Mouse (Mus musculus) MEL (cell line): ENCODE results near the gene Gm21854.
"Not testable (repeated sequence)": the region's sequence is repeated elsewhere in the genome, so short reads cannot be mapped to it uniquely, and the experiment has no call there.

Source experiments
- CTCF ChIP-seq, 3 experiments: IDR thresholded peaks in 2 of 3; conservative IDR thresholded peaks in 1 of 3; 2 replicates each; pipeline ENCODE4 v1.5.1; 2011 to 2012; ENCODE audit warnings: low read length in 3 of 3, low read depth in 2 of 3, mild to moderate bottlenecking in 2 of 3, improper control_type of control experiment in 1 of 3, inconsistent platforms in 1 of 3, mixed read lengths in 1 of 3, moderate library complexity in 1 of 3; ENCODE audit not compliant: control insufficient read depth in 1 of 3, insufficient read depth in 1 of 3, poor library complexity in 1 of 3, severe bottlenecking in 1 of 3
- E2F4 ChIP-seq: IDR thresholded peaks from 2 replicates; pipeline ENCODE4 v1.6.1; 2011; ENCODE audit warnings: low read depth, low read length, improper control_type of control experiment, borderline replicate concordance
- MAFK ChIP-seq: IDR thresholded peaks from 2 replicates; pipeline ENCODE4 v1.6.1; 2011; ENCODE audit warnings: low read depth, mild to moderate bottlenecking, low read length, improper control_type of control experiment, borderline replicate concordance
- POLR2A ChIP-seq, 2 experiments: IDR thresholded peaks; 2 replicates each; pipeline ENCODE4 v1.6.1; 2011 to 2012; ENCODE audit warnings: low read length in 2 of 2, mild to moderate bottlenecking in 2 of 2, control low read depth in 1 of 2, improper control_type of control experiment in 1 of 2, low read depth in 1 of 2, moderate library complexity in 1 of 2; ENCODE audit not compliant: control insufficient read depth in 1 of 2, insufficient read depth in 1 of 2, poor library complexity in 1 of 2
- POLR2AphosphoS2 ChIP-seq: IDR thresholded peaks from 2 replicates; pipeline ENCODE4 v1.6.1; 2011; ENCODE audit warnings: low read length, improper control_type of control experiment

GRCm38 (mm10) chrY:5656686-5657085 lies at the start of gene Gm21854:
- TF ChIP-seq POLR2AphosphoS2; E2F4; MAFK; POLR2A (IDR thresholded peaks at IDR 0.05; ENCODE audit: control insufficient read depth in 1 of 2, insufficient read depth in 1 of 2, low read depth in 1 of 2, low read length in 2 of 2, poor library complexity in 1 of 2); CTCF (IDR thresholded peaks at IDR 0.05 in 2 of 3, conservative IDR thresholded peaks at IDR 0.05 in 1 of 3; ENCODE audit: control insufficient read depth in 1 of 3, insufficient read depth in 1 of 3, low read depth in 2 of 3, low read length in 3 of 3, poor library complexity in 1 of 3, severe bottlenecking in 1 of 3): not testable (repeated sequence)
